Mouse (Mus musculus) heart, embryonic 14.5 days (tissue): ENCODE measurements around the gene Nup188. TPM values are rescaled to one million over a fixed set of nuclear protein-coding genes. Genes with fewer than 3 reads are reported as not detected.

ENCODE experiments used
- ATAC-seq: fragments of 200-750 bp; cut with Nextera tagmentation; 2 replicates; pipeline ENCODE4 v1.8.0; 2017; ENCODE audit warnings: low read depth, moderate TSS enrichment; ENCODE audit not compliant: insufficient number of reproducible peaks, insufficient read depth, low FRiP score
- H3K27ac ChIP-seq, 2 experiments: fragments of 200-500 bp in 1 of 2; fragments of 300-500 bp in 1 of 2; sonication (generic) in 1 of 2; replicated peaks in 1 of 2; 2 replicates each; pipeline ENCODE4 v1.5.1; 2012 to 2014; ENCODE audit warnings: low read depth in 2 of 2, low read length in 2 of 2, control low read depth in 1 of 2, mild to moderate bottlenecking in 1 of 2, mixed read lengths in 1 of 2; ENCODE audit not compliant: control insufficient read depth in 1 of 2, insufficient read depth in 1 of 2
- H3K27me3 ChIP-seq: fragments of 300-500 bp; sonication (generic); 2 replicates; pipeline ENCODE4 v1.6.1; 2014; ENCODE audit warnings: mild to moderate bottlenecking, low read length, control low read depth; ENCODE audit not compliant: control insufficient read depth, insufficient read depth
- H3K36me3 ChIP-seq: fragments of 300-500 bp; sonication (generic); 2 replicates; pipeline ENCODE4 v1.6.1; 2014; ENCODE audit warnings: mild to moderate bottlenecking, control low read depth, low read length, mixed read lengths; ENCODE audit not compliant: control insufficient read depth, insufficient read depth
- H3K4me1 ChIP-seq, 2 experiments: fragments of 200-500 bp in 1 of 2; fragments of 300-500 bp in 1 of 2; sonication (generic) in 1 of 2; 2 replicates each; pipeline ENCODE4 v1.6.1; 2012 to 2014; ENCODE audit warnings: low read length in 2 of 2, control low read depth in 1 of 2, mixed read lengths in 1 of 2; ENCODE audit not compliant: control insufficient read depth in 2 of 2, insufficient read depth in 2 of 2
- H3K4me2 ChIP-seq: fragments of 300-500 bp; sonication (generic); 2 replicates; pipeline ENCODE4 v1.6.1; 2014; ENCODE audit warnings: mild to moderate bottlenecking, low read length
- H3K4me3 ChIP-seq, 2 experiments: fragments of 200-500 bp in 1 of 2; fragments of 300-500 bp in 1 of 2; sonication (generic) in 1 of 2; 2 replicates each; pipeline ENCODE4 v1.5.1; 2012 to 2014; ENCODE audit warnings: low read length in 2 of 2, mild to moderate bottlenecking in 2 of 2, control low read depth in 1 of 2, low read depth in 1 of 2, moderate library complexity in 1 of 2; ENCODE audit not compliant: control insufficient read depth in 1 of 2, insufficient read depth in 1 of 2
- H3K9ac ChIP-seq: fragments of 300-500 bp; sonication (generic); 2 replicates; pipeline ENCODE4 v1.6.1; 2014; ENCODE audit warnings: mild to moderate bottlenecking, low read length
- H3K9me3 ChIP-seq: fragments of 300-500 bp; sonication (generic); 2 replicates; pipeline ENCODE4 v1.6.1; 2016; ENCODE audit warnings: low read length, control low read depth; ENCODE audit not compliant: control insufficient read depth
- WGBS: fragments of 180-500 bp; shearing (Covaris S2); extraction: QIAGEN DNeasy Blood & Tissue Kit; methylation state at CpG from one replicate; pipeline ENCODE4 v1.1.7; 2014; 5-methylcytosine and 5-hydroxymethylcytosine counted together
- polyA plus RNA-seq: library from polyadenylated mRNA; unstranded; fragments of >200 nt; fragmentation: Nextera tagmentation; extraction: Ambion mirVana; gene quantifications from 2 replicates; pipeline ENCODE4 v1.2.1, GENCODE M21; 2014

Gene Nup188
- polyA plus RNA-seq, 1 experiment from 2014 or later, result 23.9 TPM

GRCm38 (mm10) chr2:30257699-30258460, 28.3 kb upstream of the Nup188 start:
- no peaks in the 10 kb centered on the region for H3K9me3 ChIP-seq
- peaks cover 90% of the 10 kb centered on the region for H3K36me3 ChIP-seq
- H3K9ac ChIP-seq, result no peak overlapping the region
- no peak overlapping the region for H3K4me3 ChIP-seq
- H3K27ac ChIP-seq, result peak overlapping the region in 1 of 2 experiments; percentile 57; a peak in 3 of 4 replicates
- WGBS, result 74% methylated on average over 7 of the region's 7 CpGs
- H3K27me3 ChIP-seq, result no peaks in the 10 kb centered on the region
- no peak for ATAC-seq
- peaks cover 25 to 36% of the 10 kb centered on the region in 2 experiments for H3K4me1 ChIP-seq
- H3K4me2 ChIP-seq, result peak overlapping the region; percentile 22

GRCm38 (mm10) chr2:30258600-30258999, 27.6 kb upstream of the Nup188 start:
- Histone ChIP-seq H3K9me3 (no peaks in the 10 kb centered on the region), H3K9ac (peak overlapping the region; percentile 23; the same call in 1 of the 2 replicates), H3K36me3 (peaks cover 89% of the 10 kb centered on the region), H3K4me1 (peaks cover 31 to 43% of the 10 kb centered on the region in 2 experiments), H3K4me2 (peak overlapping the region; percentile 22), H3K27me3 (no peaks in the 10 kb centered on the region), H3K4me3 (no peak overlapping the region), H3K27ac (peak overlapping the region; percentile 57 to 78)
- ATAC-seq, result peak; percentile 60
- WGBS, result 32% methylated on average over 4 of the region's 4 CpGs

- peaks cover 35 to 48% of the 10 kb centered on the region in 2 experiments for H3K4me1 ChIP-seq
- no peak overlapping the region for H3K4me3 ChIP-seq
- peaks cover 90% of the 10 kb centered on the region for H3K36me3 ChIP-seq
- peak overlapping the region; percentile 22; the same call in 1 of the 2 replicates for H3K4me2 ChIP-seq
- no peak for ATAC-seq
- no peaks in the 10 kb centered on the region for H3K27me3 ChIP-seq
- no peak overlapping the region for H3K9ac ChIP-seq
- 66% methylated on average over 15 of the region's 15 CpGs for WGBS
- H3K27ac ChIP-seq, result peak overlapping the region; percentile 57 to 78
- H3K9me3 ChIP-seq, result no peaks in the 10 kb centered on the region
Observed at GRCm38 (mm10) chr2:30259131-30260064, 26.8 kb upstream of the Nup188 start.

- Histone ChIP-seq H3K27ac (no peak overlapping the region), H3K9ac (no peak overlapping the region), H3K36me3 (peaks cover 74% of the 10 kb centered on the region), H3K4me1 (peaks cover 52 to 66% of the 10 kb centered on the region in 2 experiments), H3K4me3 (no peak overlapping the region), H3K27me3 (no peaks in the 10 kb centered on the region), H3K4me2 (no peak overlapping the region), H3K9me3 (no peaks in the 10 kb centered on the region)
- no peak for ATAC-seq
- WGBS, result 87% methylated on average over 4 of the region's 4 CpGs
Observed at GRCm38 (mm10) chr2:30261064-30261736, 25.0 kb upstream of the Nup188 start.

- no peaks in the 10 kb centered on the region for H3K27me3 ChIP-seq
- H3K9me3 ChIP-seq, result no peaks in the 10 kb centered on the region
- H3K9ac ChIP-seq, result no peak overlapping the region
- no peak overlapping the region for H3K4me3 ChIP-seq
- ATAC-seq, result no peak
- H3K27ac ChIP-seq, result peak overlapping the region; percentile 8 to 51; a peak in 3 of 4 replicates
- peaks cover 62 to 76% of the 10 kb centered on the region in 2 experiments for H3K4me1 ChIP-seq
- 87% methylated on average over 18 of the region's 18 CpGs for WGBS
- peaks cover 64% of the 10 kb centered on the region for H3K36me3 ChIP-seq
- H3K4me2 ChIP-seq, result no peak overlapping the region
Observed at GRCm38 (mm10) chr2:30261921-30262839, 24.0 kb upstream of the Nup188 start.

- Histone ChIP-seq H3K9me3 (no peaks in the 10 kb centered on the region), H3K36me3 (peaks cover 58% of the 10 kb centered on the region), H3K9ac (no peak overlapping the region), H3K4me2 (no peak overlapping the region), H3K4me3 (no peak overlapping the region), H3K27ac (peak overlapping the region; percentile 10 to 37; a peak in 2 of 4 replicates), H3K27me3 (no peaks in the 10 kb centered on the region), H3K4me1 (peaks cover 60 to 74% of the 10 kb centered on the region in 2 experiments)
- WGBS, result 52% methylated on average over 4 of the region's 4 CpGs
- ATAC-seq, result no peak
Observed at GRCm38 (mm10) chr2:30262840-30263441, 23.3 kb upstream of the Nup188 start.
